Mouse (Mus musculus): ENCODE results near the gene Itpk1.

The Itpk1 gene

GRCm38 (mm10) chr12:102627545-102627944, 77.2 kb downstream of the Itpk1 start:
- DNase-seq (ENCODE audit: low read depth, low spot score), result no peak

GRCm38 (mm10) chr12:102626841-102627240, 77.9 kb downstream of the Itpk1 start:
- DNase-seq (ENCODE audit: low read depth, low spot score), result no peak

GRCm38 (mm10) chr12:102625717-102626116, 79.0 kb downstream of the Itpk1 start:
- no peak for DNase-seq (ENCODE audit: low read depth, low spot score)

- no peak for DNase-seq (ENCODE audit: low read depth, low spot score)
Measured at GRCm38 (mm10) chr12:102625118-102625517, 79.6 kb downstream of the Itpk1 start.

- no peak for DNase-seq (ENCODE audit: low read depth, low spot score)
Measured at GRCm38 (mm10) chr12:102623827-102624226, 80.9 kb downstream of the Itpk1 start.

GRCm38 (mm10) chr12:102622302-102622842, 82.4 kb downstream of the Itpk1 start:
- DNase-seq (ENCODE audit: low read depth, low spot score), result no peak

- no peak for DNase-seq (ENCODE audit: low read depth, low spot score)
Measured at GRCm38 (mm10) chr12:102621811-102622210, 82.9 kb downstream of the Itpk1 start.

GRCm38 (mm10) chr12:102621205-102621604, 83.5 kb downstream of the Itpk1 start:
- no peak for DNase-seq (ENCODE audit: low read depth, low spot score)

GRCm38 (mm10) chr12:102619908-102620307, 84.8 kb downstream of the Itpk1 start:
- DNase-seq (ENCODE audit: low read depth, low spot score), result no peak

- DNase-seq (ENCODE audit: low read depth, low spot score), result no peak
Measured at GRCm38 (mm10) chr12:102618085-102618484, 86.6 kb downstream of the Itpk1 start.

- no peak for DNase-seq (ENCODE audit: low read depth, low spot score)
Measured at GRCm38 (mm10) chr12:102616843-102617519, 87.7 kb downstream of the Itpk1 start.

GRCm38 (mm10) chr12:102616201-102616600, 88.5 kb downstream of the Itpk1 start:
- DNase-seq (ENCODE audit: low read depth, low spot score), result no peak

- no peak for DNase-seq (ENCODE audit: low read depth, low spot score)
Measured at GRCm38 (mm10) chr12:102613411-102613810, 91.3 kb downstream of the Itpk1 start.

- DNase-seq (ENCODE audit: low read depth, low spot score), result no peak
Measured at GRCm38 (mm10) chr12:102612431-102612830, 92.3 kb downstream of the Itpk1 start.

GRCm38 (mm10) chr12:102610927-102611326, 93.8 kb downstream of the Itpk1 start:
- no peak for DNase-seq (ENCODE audit: low read depth, low spot score)

GRCm38 (mm10) chr12:102607808-102608517, 96.8 kb downstream of the Itpk1 start:
- no peak for DNase-seq (ENCODE audit: low read depth, low spot score)

- DNase-seq (ENCODE audit: low read depth, low spot score), result no peak
Measured at GRCm38 (mm10) chr12:102607066-102607465, 97.7 kb downstream of the Itpk1 start.

- DNase-seq (ENCODE audit: low read depth, low spot score), result no peak
Measured at GRCm38 (mm10) chr12:102605607-102606006, 99.1 kb downstream of the Itpk1 start.

GRCm38 (mm10) chr12:102602255-102603041, 102.3 kb downstream of the Itpk1 start:
- DNase-seq (ENCODE audit: low read depth, low spot score), result no peak

GRCm38 (mm10) chr12:102601847-102602246, 102.9 kb downstream of the Itpk1 start:
- no peak for DNase-seq (ENCODE audit: low read depth, low spot score)

GRCm38 (mm10) chr12:102600345-102600744, 104.4 kb downstream of the Itpk1 start:
- DNase-seq (ENCODE audit: low read depth, low spot score), result no peak

- no peak for DNase-seq (ENCODE audit: low read depth, low spot score)
Measured at GRCm38 (mm10) chr12:102599801-102600200, 104.9 kb downstream of the Itpk1 start.
